Mouse (Mus musculus) ES-E14 (cell line): ENCODE measurements around the gene Wnt7a.

Source experiments
- CHD2 ChIP-seq: IDR thresholded peaks from 2 replicates; pipeline ENCODE4 v1.6.1; 2014; ENCODE audit warnings: mild to moderate bottlenecking, low read depth, low read length, inconsistent platforms
- HCFC1 ChIP-seq: IDR thresholded peaks from 2 replicates; pipeline ENCODE4 v1.6.1; 2012; ENCODE audit warnings: low read length, inconsistent platforms, borderline replicate concordance; ENCODE audit not compliant: insufficient read depth
- MAFK ChIP-seq: IDR thresholded peaks from 2 replicates; pipeline ENCODE4 v1.6.1; 2014; ENCODE audit warnings: mild to moderate bottlenecking, low read depth, low read length, inconsistent platforms; ENCODE audit not compliant: insufficient read depth
- ZC3H11A ChIP-seq: IDR thresholded peaks from 2 replicates; pipeline ENCODE4 v1.6.1; 2012; ENCODE audit warnings: low read depth, mild to moderate bottlenecking, inconsistent platforms, low read length, borderline replicate concordance
- ZNF384 ChIP-seq: IDR thresholded peaks from 2 replicates; pipeline ENCODE4 v1.6.1; 2012; ENCODE audit warnings: low read depth, low read length, inconsistent platforms

DNA sequence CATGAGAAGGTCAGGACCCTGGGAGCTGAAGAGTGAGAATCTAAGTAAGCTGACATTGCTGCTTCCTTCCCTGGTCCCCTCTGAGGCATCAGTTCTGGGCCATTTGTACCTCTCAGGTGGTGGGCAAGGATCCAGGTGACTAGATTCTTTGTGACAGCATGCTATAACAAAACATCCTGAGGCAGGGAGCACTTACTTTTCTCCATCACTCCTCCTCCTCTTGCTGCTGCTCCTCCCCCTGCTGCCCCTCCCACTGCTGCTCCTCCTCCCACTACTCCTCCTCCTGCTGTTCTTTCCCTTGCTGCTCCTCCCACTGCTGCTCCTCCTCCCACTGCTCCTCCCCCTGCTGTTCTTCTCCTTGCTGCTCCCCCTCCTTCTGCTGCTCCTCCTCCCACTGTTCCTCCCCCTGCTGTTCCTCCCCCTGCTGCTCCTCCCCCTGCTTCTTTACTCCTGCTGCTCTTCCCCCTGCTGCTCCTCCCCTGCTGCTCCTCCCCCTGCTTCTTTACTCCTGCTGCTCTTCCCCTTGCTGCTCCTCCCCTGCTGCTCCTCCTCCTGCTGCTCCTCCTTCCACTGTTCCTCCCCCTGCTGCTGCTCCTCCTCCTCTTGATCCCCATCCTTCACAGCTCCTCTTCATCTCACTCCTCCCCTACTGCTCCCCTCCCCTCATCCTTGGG lies 39.1 kb downstream of the Wnt7a start:
- TF ChIP-seq HCFC1 (no peak), ZC3H11A (no peak), ZNF384 (no peak), MAFK (no peak), CHD2 (no peak)
